Mouse (Mus musculus) spleen, adult 18-20 months (tissue): ENCODE measurements around the gene Casz1.
A peak's percentile ranks its signal among the peaks of the same experiment; 100 is the strongest.

Source experiments
- DNase-seq, 2 experiments: peaks; one replicate each; pipeline ENCODE4 v3.0.0; 2022; ENCODE audit warnings: mixed read lengths in 2 of 2

Casz1 gene

DNA sequence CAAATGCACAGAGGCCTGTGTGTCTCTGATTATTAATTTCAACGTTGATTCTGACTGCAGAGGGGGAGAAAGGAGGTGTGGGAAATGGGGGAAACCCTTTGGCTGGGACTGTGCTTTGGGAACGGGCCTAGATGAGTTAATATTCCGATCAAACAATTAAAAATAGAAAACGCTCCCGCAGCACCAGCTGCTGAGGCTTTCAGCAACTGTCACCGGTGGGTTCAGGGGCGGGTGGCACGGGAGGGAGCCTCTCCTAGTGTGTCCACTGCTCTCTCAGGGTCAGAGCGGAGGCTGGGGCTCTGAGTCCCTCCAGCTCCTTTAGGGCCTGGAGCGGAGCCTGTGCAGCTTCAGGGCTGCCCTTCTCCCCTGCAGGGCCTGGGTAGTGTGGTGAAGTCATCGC, 105.3 kb downstream of the Casz1 start:
- DNase-seq = no peak

DNA sequence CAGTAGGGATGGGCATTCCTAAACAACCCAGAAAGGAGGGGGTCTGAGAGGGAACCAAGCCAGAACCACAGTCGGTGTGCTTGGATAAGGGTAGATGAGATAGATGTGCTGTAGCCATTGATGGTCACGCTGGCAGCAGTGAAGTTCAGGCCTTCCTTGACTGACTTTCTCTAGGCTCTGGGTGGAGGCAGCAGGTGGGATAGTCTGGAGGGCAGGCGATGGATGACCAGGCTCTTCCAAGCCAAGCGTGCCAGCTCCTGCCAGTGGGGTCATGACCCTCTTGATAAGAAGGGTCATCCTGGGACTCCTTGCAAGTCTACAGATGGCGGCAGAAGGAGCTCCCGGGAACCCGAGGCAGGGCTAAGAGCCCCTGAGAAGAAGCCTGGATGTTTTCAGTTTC, 107.9 kb downstream of the Casz1 start:
- no peak for DNase-seq

DNA sequence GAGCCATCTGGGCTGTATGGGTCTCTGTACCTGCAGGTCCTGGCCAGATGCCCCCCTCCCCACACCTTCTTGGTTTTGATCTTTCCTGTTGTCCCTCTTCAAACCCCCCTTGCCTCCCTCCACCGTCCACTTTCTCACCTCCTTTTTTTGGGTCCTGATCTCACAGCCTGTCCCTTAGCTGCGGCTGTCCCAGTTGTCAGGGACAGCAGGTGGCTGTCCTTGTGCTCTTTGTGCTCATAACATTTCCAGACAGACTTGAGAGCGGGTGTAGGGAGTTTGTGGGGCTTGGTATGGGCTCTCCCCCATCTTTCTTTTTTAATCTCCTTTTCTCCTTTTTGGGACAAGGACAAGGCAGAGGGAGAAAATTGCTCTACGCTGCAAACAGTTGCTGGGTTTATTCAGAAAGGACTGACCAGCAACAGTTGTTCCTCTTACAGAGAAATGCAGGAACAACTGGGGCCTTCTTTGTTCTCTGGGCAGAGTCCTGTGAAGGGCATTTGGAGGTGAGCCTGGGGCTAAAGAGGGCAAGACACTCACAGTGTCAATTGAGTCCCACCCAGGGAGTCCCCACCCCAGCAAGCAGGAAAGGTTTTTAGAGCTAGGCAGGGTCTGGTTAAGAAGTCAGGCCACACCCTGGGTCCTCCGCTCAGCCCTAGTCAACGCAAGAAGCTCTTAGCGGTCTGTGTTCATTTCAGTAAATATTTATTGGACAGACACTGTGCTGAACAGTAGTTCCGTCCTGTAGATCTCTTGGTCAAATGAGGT, 108.8 kb downstream of the Casz1 start:
- DNase-seq = no peak

DNA sequence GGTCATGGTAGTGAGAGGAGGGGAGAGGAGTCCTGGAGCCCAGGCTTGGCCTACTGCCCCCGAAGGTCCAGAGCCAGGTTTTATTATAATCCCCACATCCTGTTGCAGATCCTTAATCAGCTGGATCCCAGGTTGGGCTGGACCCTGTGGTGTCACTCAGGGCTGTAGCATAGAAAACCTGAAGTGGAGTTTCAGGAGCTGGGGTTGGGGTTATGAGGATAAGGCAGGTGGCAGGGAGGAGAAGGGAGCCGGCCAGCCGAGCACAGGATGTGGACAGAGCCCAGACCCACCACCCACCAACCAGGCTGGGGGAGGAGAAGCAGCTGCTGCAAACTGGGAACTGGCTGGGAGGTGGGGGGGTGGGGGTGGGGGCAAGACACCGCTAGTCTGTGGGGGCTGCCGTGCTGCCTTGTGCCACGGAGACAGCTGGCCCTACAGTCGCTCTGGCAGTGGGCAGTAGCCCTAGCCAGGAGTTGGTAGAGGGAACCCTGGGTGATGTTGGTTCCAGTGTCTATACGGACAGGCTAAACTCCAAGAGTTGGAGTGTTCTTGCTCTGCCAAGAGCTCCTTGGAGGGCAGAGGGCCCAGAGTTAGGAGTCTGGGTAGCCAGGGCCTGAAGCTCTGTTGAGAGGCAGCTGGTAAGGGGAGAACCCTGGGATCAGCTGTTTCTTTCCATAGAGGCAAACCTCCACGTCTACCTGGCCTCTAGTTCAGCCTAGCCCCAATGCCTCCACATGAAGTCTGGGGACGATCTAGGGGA, 110.8 kb downstream of the Casz1 start:
- DNase-seq = no peak

DNA sequence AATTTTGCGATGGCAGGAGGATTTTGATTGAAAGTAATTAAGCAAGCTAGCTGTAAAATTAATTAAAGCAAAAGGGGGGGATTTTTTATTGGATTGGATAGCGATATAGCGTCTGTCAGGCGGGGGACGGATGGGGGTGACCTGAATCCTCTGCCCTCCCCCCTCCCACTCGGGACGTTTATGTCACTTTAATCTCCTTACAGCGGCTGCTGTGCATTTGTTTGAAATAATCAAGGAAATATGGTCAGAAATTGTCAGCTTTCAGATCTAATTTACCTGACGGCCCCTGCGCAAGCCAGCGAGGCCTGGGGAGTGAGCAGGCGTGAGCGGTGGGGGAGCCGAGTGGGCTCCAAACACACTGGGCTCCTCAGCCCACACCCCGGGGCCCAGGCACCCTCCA, 111.6 kb downstream of the Casz1 start:
- DNase-seq = no peak

DNA sequence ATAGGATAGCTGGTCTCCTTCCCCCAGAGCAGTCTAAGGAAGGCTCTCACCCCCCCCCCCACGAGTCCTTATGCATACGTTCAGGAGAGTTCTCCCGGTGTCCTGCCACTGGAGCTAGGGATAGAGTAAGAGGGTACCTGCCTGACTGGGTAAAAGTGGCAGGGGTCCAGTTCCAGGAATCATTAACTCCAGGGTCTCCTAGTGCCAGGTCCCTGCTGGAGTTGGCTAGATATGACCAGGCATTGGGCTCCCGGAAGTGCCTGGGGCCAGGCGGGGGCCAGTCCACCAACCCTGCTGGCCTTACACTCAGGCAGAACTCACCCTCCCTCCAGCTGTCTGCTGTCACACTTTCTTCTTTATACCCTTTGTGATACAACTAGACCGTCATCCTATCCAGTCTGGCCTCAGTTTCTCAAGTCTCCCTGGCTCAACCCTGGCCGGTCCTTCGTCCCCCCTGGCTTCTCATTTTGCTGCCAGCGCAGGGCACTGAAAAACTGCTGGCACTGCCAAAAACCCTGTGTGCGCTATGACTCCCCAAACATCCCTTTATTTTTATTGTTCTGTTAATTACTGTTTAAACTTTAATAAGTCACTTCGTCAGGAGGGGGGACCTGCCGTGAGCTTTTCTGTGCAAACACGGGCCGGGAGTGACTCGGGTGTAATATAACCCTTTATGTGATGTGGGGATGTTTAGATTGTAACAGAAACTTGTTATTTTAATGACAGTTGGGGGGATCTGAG, 114.6 kb downstream of the Casz1 start:
- no peak for DNase-seq

DNA sequence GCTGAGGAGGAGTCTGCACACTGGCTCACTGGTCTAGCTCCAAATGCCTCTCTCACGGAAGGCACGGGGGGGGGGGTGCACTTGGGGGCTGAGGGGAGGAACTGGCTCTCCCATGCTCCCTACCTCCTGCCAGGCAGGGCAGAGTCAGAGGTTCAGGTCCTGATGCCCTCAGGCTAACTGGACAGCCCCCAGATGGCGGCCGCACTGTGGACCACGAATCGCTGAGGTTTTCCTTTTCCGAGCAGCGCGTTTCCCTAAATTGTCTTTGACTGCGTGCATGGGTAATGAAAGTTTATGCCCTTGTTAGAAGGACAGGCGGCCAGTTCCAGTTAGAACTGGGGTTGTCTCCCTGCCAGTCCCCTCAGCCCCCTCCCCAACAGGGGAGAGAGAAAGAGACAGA, 116.4 kb downstream of the Casz1 start:
- DNase-seq = no peak

DNA sequence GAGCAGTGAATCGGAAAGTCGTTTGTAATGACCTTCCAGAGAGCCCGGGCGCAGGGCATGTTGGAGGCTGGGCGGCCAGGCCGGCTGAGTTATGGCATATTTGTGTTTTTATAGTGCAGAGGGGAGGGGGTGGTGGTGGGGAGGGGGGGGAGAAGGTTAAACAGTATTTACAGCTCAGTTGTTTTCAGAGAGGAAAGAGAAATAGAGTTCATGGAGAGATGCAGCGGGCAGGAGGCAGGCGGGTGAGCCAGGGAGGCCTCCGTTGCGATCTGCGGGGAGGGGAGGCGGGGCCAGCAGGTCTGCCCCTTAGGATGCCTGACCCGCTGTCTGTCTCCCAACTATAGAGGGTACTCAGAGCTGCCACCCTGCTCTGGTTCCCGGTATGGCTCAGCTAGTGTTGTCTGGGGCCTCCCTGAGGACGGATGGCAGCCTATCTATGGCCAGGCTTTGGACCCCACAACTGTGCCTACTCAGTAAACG, 118.0 kb downstream of the Casz1 start:
- DNase-seq = no peak

DNA sequence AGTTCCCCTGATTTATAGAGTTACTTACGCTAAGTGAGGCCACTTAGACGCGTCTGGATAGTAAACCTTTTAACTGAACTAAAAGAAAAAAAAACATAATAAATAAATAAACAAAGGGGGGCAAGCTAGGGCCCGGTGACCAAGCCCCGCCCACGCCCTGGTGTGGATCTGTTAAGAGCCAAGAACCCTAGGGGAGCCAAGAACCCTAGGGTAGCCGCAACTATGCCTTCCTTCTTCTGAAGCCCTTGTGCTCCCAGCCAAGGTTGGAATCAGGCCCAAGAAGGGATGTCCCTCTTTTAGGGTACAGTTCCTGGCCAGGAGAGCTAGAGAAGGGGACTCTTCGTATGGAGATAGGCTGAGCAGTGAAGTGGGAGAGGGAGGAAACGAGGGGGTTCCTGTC, 119.2 kb downstream of the Casz1 start:
- DNase-seq = no peak

DNA sequence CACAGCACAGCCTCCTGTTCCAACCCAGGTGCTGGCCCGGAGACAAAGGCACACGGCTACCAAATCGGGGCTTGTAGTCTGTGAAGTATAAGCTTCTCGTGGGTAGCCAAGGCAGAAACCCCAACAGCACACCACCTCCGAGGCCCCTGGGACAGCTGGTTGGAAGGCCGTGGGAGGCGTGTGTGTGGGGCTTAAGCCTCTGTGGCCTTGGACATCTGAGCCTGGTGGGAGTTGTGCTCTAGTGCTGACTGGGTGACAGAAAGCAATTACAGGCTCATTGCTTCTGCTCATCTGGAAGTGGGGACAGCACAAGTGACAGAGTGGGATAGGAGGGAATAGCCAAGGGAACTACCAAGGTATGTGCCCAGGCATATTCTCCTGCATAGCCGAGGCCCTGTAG, 119.7 kb downstream of the Casz1 start:
- no peak for DNase-seq

DNA sequence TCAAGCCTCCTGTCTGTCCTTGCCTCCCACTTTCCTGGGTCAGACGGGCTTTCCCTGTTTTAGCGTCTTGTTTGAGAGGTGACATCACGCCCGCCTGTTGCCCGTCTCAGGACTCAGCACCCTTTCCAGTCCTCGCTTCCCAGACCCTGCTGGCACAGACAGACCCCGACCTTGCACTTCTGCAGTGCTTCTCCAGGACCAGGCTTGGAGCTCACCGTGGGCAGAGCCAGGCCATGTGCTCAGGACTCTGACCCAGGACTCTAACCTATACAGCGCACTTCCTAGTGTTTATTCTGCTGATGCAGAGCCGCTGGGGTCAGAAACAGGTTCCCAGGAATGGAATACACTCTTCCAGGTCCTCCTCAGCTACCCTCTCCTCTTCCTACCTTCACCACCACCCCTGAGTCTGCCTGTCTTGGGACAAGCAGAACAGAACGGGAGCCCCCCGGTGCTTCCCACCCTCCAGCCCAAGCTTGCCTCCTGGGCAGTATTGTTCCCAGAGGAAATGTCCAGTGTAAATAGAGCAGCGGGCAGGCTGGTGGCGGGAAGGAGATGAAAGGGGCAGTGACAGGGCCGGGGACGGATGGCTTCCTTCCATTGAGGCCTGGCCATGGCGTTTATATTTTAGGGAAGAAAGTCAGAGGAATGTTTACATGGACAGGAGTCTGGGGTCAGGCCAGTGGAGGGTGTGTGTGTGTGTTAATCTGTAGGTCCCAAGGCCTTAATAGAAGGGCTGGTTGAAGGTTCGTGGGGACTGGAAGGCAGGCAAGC, 121.5 kb downstream of the Casz1 start:
- no peak for DNase-seq

DNA sequence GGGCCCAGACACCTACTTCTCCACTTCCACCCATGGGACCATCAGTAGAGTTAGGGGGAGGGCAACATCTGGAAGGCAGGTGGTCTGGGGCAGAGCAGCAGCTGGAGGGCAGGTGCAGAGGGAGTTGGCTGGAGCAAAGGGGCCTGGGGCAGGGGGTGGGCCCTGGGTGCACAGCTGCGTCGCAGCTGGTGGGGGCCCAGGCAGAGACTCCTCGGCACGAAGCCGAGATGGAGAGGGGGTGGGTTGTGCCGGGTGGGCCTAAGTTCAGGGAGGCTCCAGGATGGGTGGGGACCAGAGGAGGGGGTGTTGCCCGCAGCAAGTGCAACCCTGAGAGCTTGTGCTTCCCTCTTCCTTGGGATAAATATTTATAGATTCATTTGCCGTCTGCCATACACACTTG, 122.2 kb downstream of the Casz1 start:
- no peak for DNase-seq

DNA sequence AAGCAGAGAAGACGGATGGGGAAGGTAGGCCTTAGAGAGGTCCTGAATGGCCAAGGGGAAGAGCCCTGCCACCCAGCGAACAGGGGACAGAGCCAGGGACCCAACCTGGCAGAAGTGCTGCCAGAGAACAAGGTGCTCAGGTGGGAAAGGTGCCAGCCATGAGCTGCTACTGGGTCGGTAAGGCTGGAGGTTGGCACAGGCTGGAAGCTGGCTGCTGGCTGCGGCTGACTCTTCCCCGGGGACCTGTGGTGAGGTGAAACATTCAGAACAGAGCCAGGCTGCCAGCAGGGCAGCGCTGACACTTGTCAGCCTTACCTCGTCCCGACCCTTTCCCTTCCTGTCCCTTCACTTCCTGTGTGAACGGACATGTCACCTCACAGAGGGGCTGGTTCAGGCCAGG, 124.1 kb downstream of the Casz1 start:
- DNase-seq = no peak

DNA sequence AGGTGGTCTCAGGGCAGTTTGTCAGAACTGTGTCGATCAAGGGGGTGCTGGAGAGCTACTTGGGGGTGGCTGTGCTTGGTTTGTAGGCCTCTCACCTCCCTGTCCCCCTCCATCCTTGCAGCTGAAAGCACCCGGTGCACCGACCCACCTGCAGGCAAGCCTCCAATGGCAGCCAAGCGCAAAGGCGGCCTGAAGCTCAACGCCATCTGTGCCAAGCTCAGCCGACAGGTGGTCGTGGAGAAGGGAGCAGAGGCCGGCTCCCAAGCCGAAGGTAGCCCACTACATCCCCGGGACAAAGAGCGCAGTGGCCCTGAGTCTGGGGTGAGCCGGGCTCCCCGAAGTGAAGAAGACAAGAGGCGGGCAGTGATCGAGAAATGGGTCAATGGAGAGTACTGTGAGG, 124.6 kb downstream of the Casz1 start:
- no peak for DNase-seq

DNA sequence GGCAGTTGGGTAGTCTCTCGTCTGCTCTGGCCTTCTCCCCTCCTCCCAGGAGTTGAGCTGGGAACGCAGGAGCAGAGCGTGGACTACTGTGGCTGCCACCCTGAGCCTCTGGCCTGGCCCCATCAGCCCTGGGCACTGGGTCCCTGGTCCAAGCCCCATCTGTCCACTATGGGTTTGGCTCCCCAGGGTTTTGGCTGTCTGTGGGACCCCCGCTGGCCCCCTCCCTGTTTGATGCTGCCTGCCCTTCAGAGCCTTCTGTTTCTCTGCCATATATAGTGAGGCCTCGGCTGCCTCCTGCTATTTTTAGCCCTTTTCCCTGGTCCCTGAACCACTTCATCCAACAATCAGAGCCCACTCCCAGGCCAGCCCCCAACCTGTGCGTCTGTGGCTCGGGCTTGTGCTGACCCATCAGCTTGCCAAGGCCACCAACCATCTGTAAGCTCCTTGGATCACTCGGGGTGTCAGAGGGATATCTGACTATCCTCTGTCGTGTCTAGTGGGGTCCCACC, 126.5 kb downstream of the Casz1 start:
- DNase-seq = no peak

DNA sequence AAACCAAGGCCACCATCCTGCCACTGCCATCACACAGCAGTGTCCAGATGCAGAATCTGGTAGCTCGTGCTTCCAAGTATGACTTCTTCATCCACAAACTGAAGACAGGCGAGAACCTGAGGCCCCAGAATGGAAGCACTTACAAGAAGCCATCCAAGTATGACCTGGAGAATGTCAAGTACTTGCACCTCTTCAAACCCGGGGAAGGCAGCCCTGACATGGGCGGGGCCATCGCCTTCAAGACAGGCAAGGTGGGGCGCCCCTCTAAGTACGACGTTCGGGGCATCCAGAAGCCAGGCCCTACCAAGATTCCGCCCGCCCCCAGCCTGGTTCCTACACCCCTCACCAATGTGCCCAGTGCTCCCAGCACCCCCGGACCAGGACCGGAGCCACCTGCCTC, 128.9 kb downstream of the Casz1 start:
- DNase-seq = no peak

DNA sequence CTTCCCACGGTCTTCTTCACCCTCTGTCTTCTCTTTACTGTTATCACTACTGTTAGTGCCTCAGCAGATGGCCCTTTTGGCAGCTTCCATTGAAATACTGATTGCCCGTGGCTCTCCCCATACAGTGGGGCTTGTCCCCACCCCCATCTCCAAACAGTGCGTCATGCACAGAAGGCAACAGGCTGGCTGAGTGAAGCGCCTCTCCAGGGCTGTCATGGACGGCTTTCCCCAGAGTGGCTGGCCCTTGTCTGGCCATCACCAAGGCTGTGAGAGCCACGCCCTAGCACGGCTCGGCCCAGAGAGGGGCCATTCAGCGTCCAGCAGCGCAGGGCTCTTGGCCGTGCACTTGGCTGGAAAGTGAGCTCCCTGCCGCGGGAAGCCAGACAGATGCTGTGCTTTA, 131.0 kb downstream of the Casz1 start:
- DNase-seq = no peak

DNA sequence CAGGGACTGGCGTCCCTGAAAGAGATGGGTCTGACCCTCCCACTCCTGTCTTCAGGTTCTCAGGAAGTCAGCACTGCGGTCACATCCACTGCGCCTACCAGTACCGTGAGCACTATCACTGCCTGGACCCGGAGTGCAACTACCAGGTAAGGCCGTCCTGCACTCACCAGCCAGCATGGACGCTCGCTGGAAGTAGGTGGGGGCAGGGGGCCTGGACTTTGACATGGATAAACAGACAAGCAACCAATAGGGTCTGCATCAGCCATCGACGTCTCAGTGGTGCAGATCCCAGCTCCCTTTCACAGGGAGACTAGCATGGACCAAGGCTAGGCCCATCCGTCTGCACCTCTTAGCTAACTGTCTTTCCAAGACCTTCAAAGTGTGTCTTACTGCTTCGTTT, 131.9 kb downstream of the Casz1 start:
- no peak for DNase-seq

DNA sequence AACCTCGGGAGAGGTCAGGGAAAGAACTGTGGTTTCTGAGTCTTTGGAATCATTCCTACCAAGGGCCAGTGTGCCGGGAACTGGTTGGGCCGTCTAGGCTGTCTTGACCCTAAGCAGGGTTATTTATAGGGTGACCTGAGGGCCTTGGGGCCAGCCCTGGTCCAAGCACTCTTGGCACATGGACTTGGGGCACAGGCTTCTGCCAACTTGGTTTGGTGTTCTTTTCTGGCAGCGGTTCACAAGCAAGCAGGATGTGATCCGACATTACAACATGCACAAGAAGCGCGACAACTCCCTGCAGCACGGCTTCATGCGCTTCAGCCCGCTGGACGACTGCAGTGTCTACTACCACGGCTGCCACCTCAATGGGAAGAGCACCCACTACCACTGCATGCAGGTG, 132.5 kb downstream of the Casz1 start:
- DNase-seq = no peak

DNA sequence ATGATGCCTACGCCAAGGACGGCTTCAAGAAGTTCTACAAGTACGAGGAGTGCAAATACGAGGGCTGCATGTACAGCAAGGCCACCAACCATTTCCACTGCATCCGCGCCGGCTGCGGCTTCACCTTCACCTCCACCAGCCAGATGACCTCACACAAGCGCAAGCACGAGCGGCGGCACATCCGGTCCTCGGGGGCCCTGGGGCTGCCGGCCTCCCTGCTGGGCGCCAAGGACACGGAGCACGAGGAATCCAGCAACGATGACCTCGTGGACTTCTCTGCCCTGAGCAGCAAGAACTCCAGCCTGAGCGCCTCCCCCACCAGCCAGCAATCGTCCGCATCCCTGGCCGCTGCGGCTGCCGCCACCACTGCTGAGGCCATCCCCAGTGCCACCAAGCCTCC, 134.3 kb downstream of the Casz1 start:
- no peak for DNase-seq

DNA sequence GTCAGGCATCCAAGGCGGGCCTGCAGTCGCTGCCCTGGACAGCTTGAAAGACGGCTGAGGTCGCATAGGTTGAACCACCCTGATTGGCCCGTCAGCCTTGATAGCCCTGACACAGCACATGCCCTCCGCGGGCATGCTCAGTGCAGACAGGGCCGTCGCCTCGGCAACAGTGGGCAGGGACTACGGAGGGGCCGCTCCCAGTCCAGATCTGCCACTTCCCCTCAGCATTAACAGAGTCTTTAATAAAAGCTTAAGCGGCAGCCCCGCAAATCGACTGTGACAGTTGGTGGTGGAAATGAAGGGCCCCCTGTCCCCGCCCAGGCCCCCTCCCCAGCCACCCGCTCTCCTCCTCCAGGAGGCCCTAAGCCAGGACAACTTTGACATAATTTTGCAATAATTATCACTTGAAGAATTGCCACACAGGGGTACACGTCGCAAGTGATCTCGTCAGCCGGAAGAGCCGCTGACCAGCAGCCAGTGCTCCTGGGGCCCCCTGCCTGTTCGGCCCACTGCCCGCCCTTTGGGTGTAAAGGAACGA, 136.5 kb downstream of the Casz1 start:
- peak; percentile 58 to 60 for DNase-seq

DNA sequence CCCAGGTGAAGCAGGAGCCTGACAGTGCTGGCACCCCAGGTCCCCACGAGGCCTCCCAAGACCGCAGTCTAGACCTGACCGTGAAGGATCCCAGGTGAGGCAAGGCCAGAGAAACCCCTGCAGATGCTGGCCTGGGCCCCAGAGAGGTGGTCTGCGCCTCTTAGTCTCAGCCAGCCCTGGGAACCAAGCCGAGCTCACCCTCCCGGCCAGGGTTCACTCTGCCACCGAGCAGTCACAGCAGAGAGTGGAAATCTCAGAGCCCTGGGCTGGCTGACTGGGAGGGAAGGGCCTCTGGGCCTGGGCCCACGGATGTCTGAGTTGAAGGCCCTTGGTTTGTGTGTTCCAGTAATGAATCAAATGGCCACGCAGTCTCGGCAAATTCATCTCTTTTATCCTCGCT, 137.1 kb downstream of the Casz1 start:
- peak in 1 of 2 experiments; percentile 9 for DNase-seq
